In genomic region chr13:9198728-9199464, GRCm38 (mm10) we compare ENCODE assay signal across 7 mouse cellular contexts.
A peak's percentile ranks its signal among the peaks of the same experiment; 100 is the strongest.
DNase-seq lines count a peak whose midpoint lies in the region; ATAC-seq and TF ChIP-seq lines count a peak whose summit lies in the region.

No protein-coding gene starts in this region.

- ATAC-seq in hindbrain, embryonic 13.5 days (ENCODE audit: low FRiP score), result peak; percentile 89
- peak; percentile 65 for ATAC-seq in liver, embryonic 16.5 days (ENCODE audit: low read depth)
- ATAC-seq in stomach, embryonic 14.5 days (ENCODE audit: insufficient number of reproducible peaks, insufficient read depth, low FRiP score, low read depth), result peak; percentile 77

- no peak overlapping the region for H3K4me3 ChIP-seq in CH12.LX (replicated peaks in 1 of 3; ENCODE audit: low read depth in 2 of 3, low read length in 2 of 3, poor library complexity in 1 of 3)
- no peak overlapping the region for H3K4me3 ChIP-seq in hindbrain, embryonic 13.5 days
- H3K4me3 ChIP-seq in liver, embryonic 16.5 days (ENCODE audit: low read depth, low read length), result no peak overlapping the region
- no peak overlapping the region for H3K4me3 ChIP-seq in stomach, embryonic 14.5 days (ENCODE audit: low read depth, low read length)

- H3K27me3 ChIP-seq in CH12.LX (replicated peaks), result no peaks in the 10 kb centered on the region
- no peaks in the 10 kb centered on the region for H3K27me3 ChIP-seq in hindbrain, embryonic 13.5 days
- no peaks in the 10 kb centered on the region for H3K27me3 ChIP-seq in liver, embryonic 16.5 days (ENCODE audit: control insufficient read depth, insufficient read depth, low read depth, low read length)
- H3K27me3 ChIP-seq in stomach, embryonic 14.5 days (ENCODE audit: control insufficient read depth, insufficient read depth, low read length), result no peaks in the 10 kb centered on the region

- 41% methylated on average over 19 of the region's 19 CpGs for WGBS in hindbrain, embryonic 13.5 days
- 29% methylated on average over 19 of the region's 19 CpGs for WGBS in liver, embryonic 16.5 days (ENCODE audit: insufficient replicate concordance)
- WGBS in stomach, embryonic 14.5 days, result 34% methylated on average over 19 of the region's 19 CpGs

- no peaks in the 10 kb centered on the region for H3K36me3 ChIP-seq in CH12.LX (replicated peaks in 1 of 2; ENCODE audit: control insufficient read depth in 1 of 2, insufficient read depth in 1 of 2, low read length in 1 of 2)
- H3K36me3 ChIP-seq in hindbrain, embryonic 13.5 days, result no peaks in the 10 kb centered on the region
- H3K36me3 ChIP-seq in liver, embryonic 16.5 days (ENCODE audit: control insufficient read depth, insufficient read depth), result no peaks in the 10 kb centered on the region
- no peaks in the 10 kb centered on the region for H3K36me3 ChIP-seq in stomach, embryonic 14.5 days (ENCODE audit: control insufficient read depth, insufficient read depth, low read length)

- no peak overlapping the region for H3K9ac ChIP-seq in CH12.LX (ENCODE audit: insufficient read depth, low read depth)
- H3K9ac ChIP-seq in hindbrain, embryonic 13.5 days, result no peak overlapping the region
- no peak overlapping the region for H3K9ac ChIP-seq in liver, embryonic 16.5 days (ENCODE audit: low read depth, low read length)
- H3K9ac ChIP-seq in stomach, embryonic 14.5 days (replicated peaks; ENCODE audit: low read depth, low read length), result no peak overlapping the region

- dilution Hi-C loops in CH12.LX (cut with MboI; ENCODE audit: extremely low pct_ligation_motif_present, extremely low pct_unique_long_range_greater_than_20kb, low sequenced_read_pairs), result no loop called here

- H3K4me2 ChIP-seq in CH12.LX (ENCODE audit: insufficient read depth, low read depth, poor library complexity, severe bottlenecking), result peak overlapping the region; percentile 23
- peak overlapping the region; percentile 38 for H3K4me2 ChIP-seq in hindbrain, embryonic 13.5 days
- peak overlapping the region; percentile 26 for H3K4me2 ChIP-seq in liver, embryonic 16.5 days (ENCODE audit: low read depth, low read length)
- H3K4me2 ChIP-seq in stomach, embryonic 14.5 days (replicated peaks; ENCODE audit: low read depth, low read length), result peak overlapping the region; percentile 24

- no peak for TF ChIP-seq CTCF in CH12.LX (conservative IDR thresholded peaks at IDR 0.05 in 1 of 2, IDR thresholded peaks at IDR 0.05 in 1 of 2; ENCODE audit: low read depth in 2 of 2, low read length in 2 of 2)

- H3K4me1 ChIP-seq in CH12.LX (ENCODE audit: control insufficient read depth in 1 of 2, insufficient read depth in 2 of 2), result peaks cover 0 to 2% of the 10 kb centered on the region in 2 experiments; a peak in 1 of 4 replicates
- H3K4me1 ChIP-seq in hindbrain, embryonic 13.5 days (replicated peaks), result 0 out of 2 replicates have a peak, but pooled peaks cover 7% of the 10 kb centered on the region
- H3K4me1 ChIP-seq in liver, embryonic 16.5 days (ENCODE audit: control insufficient read depth, low read depth, low read length), result no peaks in the 10 kb centered on the region
- no peaks in the 10 kb centered on the region for H3K4me1 ChIP-seq in stomach, embryonic 14.5 days (ENCODE audit: control insufficient read depth, insufficient read depth, low read length)

- no peak overlapping the region for H3K27ac ChIP-seq in CH12.LX (ENCODE audit: insufficient read depth, low read depth)
- no peak overlapping the region for H3K27ac ChIP-seq in hindbrain, embryonic 13.5 days
- no peak overlapping the region for H3K27ac ChIP-seq in liver, embryonic 16.5 days (ENCODE audit: low read length)
- H3K27ac ChIP-seq in stomach, embryonic 14.5 days (ENCODE audit: low read length), result no peak overlapping the region

- in situ Hi-C loops in CH12.LX (cut with MboI; ENCODE audit: low pct_ligation_motif_present, low pct_unique_long_range_greater_than_20kb, low sequenced_read_pairs), result loop anchor here (10.0 kb wide), 1 partner anchor 646 kb away; no protein-coding TSS in a partner anchor

- no peaks in the 10 kb centered on the region for H3K79me2 ChIP-seq in CH12.LX (replicated peaks; ENCODE audit: control insufficient read depth, extremely low read depth, insufficient read depth, poor library complexity, severe bottlenecking)

- intact Hi-C loops in gastrocnemius, postnatal 14 days (cut with DNase I; ENCODE audit: low total_unique reads), result no loop called here

- TF ChIP-seq POLR2A in CH12.LX (IDR thresholded peaks at IDR 0.05; ENCODE audit: low read depth, low read length), result no peak

- H3K9me3 ChIP-seq in CH12.LX (replicated peaks; ENCODE audit: low read length), result no peaks in the 10 kb centered on the region
- H3K9me3 ChIP-seq in hindbrain, embryonic 13.5 days, result no peaks in the 10 kb centered on the region
- no peaks in the 10 kb centered on the region for H3K9me3 ChIP-seq in liver, embryonic 16.5 days (replicated peaks; ENCODE audit: control insufficient read depth, low read length)
- H3K9me3 ChIP-seq in stomach, embryonic 14.5 days (ENCODE audit: control insufficient read depth, low read depth, low read length), result no peaks in the 10 kb centered on the region

- TF ChIP-seq RAD21 in CH12.LX (IDR thresholded peaks at IDR 0.05; ENCODE audit: low read depth, low read length), result no peak

- DNase-seq in CH12.LX (ENCODE audit: extremely low read depth), result no peak
- peak; percentile 42 for DNase-seq in MN1 (ENCODE audit: low spot score)
- DNase-seq in gastrocnemius, postnatal 14 days, result no peak
- no peak for DNase-seq in urinary bladder, adult 18-20 months (ENCODE audit: low spot score in 2 of 2)

- no peak for TF ChIP-seq EP300 in CH12.LX (IDR thresholded peaks at IDR 0.05; ENCODE audit: low read length)

TF ChIP-seq in CH12.LX, 34 proteins besides CTCF, POLR2A, EP300 and RAD21:
- TF ChIP-seq USF2 (conservative IDR thresholded peaks at IDR 0.05; ENCODE audit: low read depth, low read length) (no peak), ZC3H11A (IDR thresholded peaks at IDR 0.05; ENCODE audit: low read depth, low read length) (no peak), ZNF384 (IDR thresholded peaks at IDR 0.05; ENCODE audit: low read depth, low read length) (no peak), POLR2AphosphoS2 (IDR thresholded peaks at IDR 0.05; ENCODE audit: low read depth, low read length) (no peak), RCOR1 (conservative IDR thresholded peaks at IDR 0.05; ENCODE audit: low read depth, low read length) (no peak), MAFK (IDR thresholded peaks at IDR 0.05; ENCODE audit: insufficient replicate concordance, low read length) (no peak), CHD1 (IDR thresholded peaks at IDR 0.05; ENCODE audit: low read depth, low read length) (no peak), MAX (IDR thresholded peaks at IDR 0.05; ENCODE audit: low read length) (no peak), UBTF (IDR thresholded peaks at IDR 0.05; ENCODE audit: low read depth, low read length) (no peak), MXI1 (IDR thresholded peaks at IDR 0.05; ENCODE audit: low read depth, low read length) (no peak), MAZ (IDR thresholded peaks at IDR 0.05; ENCODE audit: low read depth, low read length) (no peak)
